Mouse (Mus musculus) lung, embryonic 16.5 days (tissue): ENCODE measurements around the gene Tbc1d2. TPM values are rescaled to one million over a fixed set of nuclear protein-coding genes. Genes with fewer than 3 reads are reported as not detected.

Experiments
- ATAC-seq: fragments of 200-750 bp; cut with Nextera tagmentation; 2 replicates; pipeline ENCODE4 v1.8.0; 2017; ENCODE audit warnings: low read depth, mild to moderate bottlenecking, moderate library complexity
- H3K27ac ChIP-seq: fragments of 300-500 bp; sonication (generic); 2 replicates; pipeline ENCODE4 v1.5.1; 2014; ENCODE audit warnings: mild to moderate bottlenecking, control low read depth, low read length
- H3K27me3 ChIP-seq: fragments of 300-500 bp; sonication (generic); 2 replicates; pipeline ENCODE4 v1.6.1; 2014; ENCODE audit warnings: low read depth, low read length, mixed read lengths; ENCODE audit not compliant: control insufficient read depth, insufficient read depth
- H3K36me3 ChIP-seq: fragments of 300-500 bp; sonication (generic); 2 replicates; pipeline ENCODE4 v1.6.1; 2014; ENCODE audit warnings: low read length; ENCODE audit not compliant: control insufficient read depth, insufficient read depth
- H3K4me1 ChIP-seq: fragments of 300-500 bp; sonication (generic); replicated peaks from 2 replicates; pipeline ENCODE4 v1.6.1; 2014; ENCODE audit warnings: low read length, mixed read lengths; ENCODE audit not compliant: control insufficient read depth, insufficient read depth
- H3K4me2 ChIP-seq: fragments of 300-500 bp; sonication (generic); 2 replicates; pipeline ENCODE4 v1.6.1; 2014; ENCODE audit warnings: low read depth, low read length, control low read depth
- H3K4me3 ChIP-seq: fragments of 300-500 bp; sonication (generic); 2 replicates; pipeline ENCODE4 v1.5.1; 2014; ENCODE audit warnings: mild to moderate bottlenecking, low read length, control low read depth
- H3K9ac ChIP-seq: fragments of 300-500 bp; sonication (generic); 2 replicates; pipeline ENCODE4 v1.6.1; 2014; ENCODE audit warnings: low read length, control low read depth
- H3K9me3 ChIP-seq: fragments of 300-500 bp; sonication (generic); 2 replicates; pipeline ENCODE4 v1.6.1; 2016; ENCODE audit warnings: low read length; ENCODE audit not compliant: control insufficient read depth
- WGBS: fragments of 180-500 bp; shearing (Covaris S2); extraction: QIAGEN DNeasy Blood & Tissue Kit; methylation state at CpG from one replicate; pipeline ENCODE4 v1.1.7; 2014; 5-methylcytosine and 5-hydroxymethylcytosine counted together
- polyA plus RNA-seq: library from polyadenylated mRNA; unstranded; fragments of >200 nt; fragmentation: Nextera tagmentation; extraction: Ambion mirVana; gene quantifications from 2 replicates; pipeline ENCODE4 v1.2.1, GENCODE M21; 2015

The Tbc1d2 gene
- polyA plus RNA-seq, 1 experiment from 2014 or later, result 4.2 TPM

- Histone ChIP-seq H3K9ac (no peak overlapping the region), H3K36me3 (no peaks in the 10 kb centered on the region), H3K4me1 (no peaks in the 10 kb centered on the region), H3K27ac (no peak overlapping the region), H3K27me3 (no peaks in the 10 kb centered on the region), H3K9me3 (no peaks in the 10 kb centered on the region), H3K4me3 (no peak overlapping the region), H3K4me2 (no peak overlapping the region)
- WGBS, result 72% methylated on average over 14 of the region's 14 CpGs
- ATAC-seq, result no peak
Observed at GRCm38 (mm10) chr4:46560069-46560705, 89.8 kb downstream of the Tbc1d2 start.

GRCm38 (mm10) chr4:46558672-46559667, 91.0 kb downstream of the Tbc1d2 start:
- H3K4me1 ChIP-seq, result no peaks in the 10 kb centered on the region; the same call in 1 of the 2 replicates
- no peaks in the 10 kb centered on the region for H3K9me3 ChIP-seq
- no peak overlapping the region for H3K27ac ChIP-seq
- no peak overlapping the region for H3K4me3 ChIP-seq
- H3K36me3 ChIP-seq, result no peaks in the 10 kb centered on the region
- ATAC-seq, result no peak
- H3K4me2 ChIP-seq, result no peak overlapping the region
- 56% methylated on average over 22 of the region's 22 CpGs for WGBS
- no peaks in the 10 kb centered on the region for H3K27me3 ChIP-seq
- H3K9ac ChIP-seq, result no peak overlapping the region

GRCm38 (mm10) chr4:46556933-46557332, 93.1 kb downstream of the Tbc1d2 start:
- Histone ChIP-seq H3K4me2 (no peak overlapping the region), H3K36me3 (no peaks in the 10 kb centered on the region), H3K4me3 (no peak overlapping the region), H3K27ac (no peak overlapping the region), H3K27me3 (no peaks in the 10 kb centered on the region), H3K9me3 (no peaks in the 10 kb centered on the region), H3K9ac (no peak overlapping the region), H3K4me1 (peaks cover 5% of the 10 kb centered on the region)
- whole genome bisulfite sequencing, result 69% methylated on average over 3 of the region's 3 CpGs
- ATAC-seq, result no peak

- no peak overlapping the region for H3K4me3 ChIP-seq
- peaks cover 5% of the 10 kb centered on the region for H3K4me1 ChIP-seq
- no peaks in the 10 kb centered on the region for H3K36me3 ChIP-seq
- H3K27ac ChIP-seq, result no peak overlapping the region
- H3K9ac ChIP-seq, result no peak overlapping the region
- 76% methylated on average over 9 of the region's 9 CpGs for WGBS
- H3K27me3 ChIP-seq, result no peaks in the 10 kb centered on the region
- H3K4me2 ChIP-seq, result no peak overlapping the region
- ATAC-seq, result peak; percentile 26; the same call in 1 of the 2 replicates
- H3K9me3 ChIP-seq, result no peaks in the 10 kb centered on the region; the same call in 1 of the 2 replicates
Observed at GRCm38 (mm10) chr4:46555762-46556161, 94.2 kb downstream of the Tbc1d2 start.

Other genes with a start within 250 kb of the Tbc1d2 start
- gene Hemgn, start 236.7 kb downstream of the Tbc1d2 start, polyA plus RNA-seq, result 1.1 and 4.3 TPM in 2 replicates
- gene Anp32b, start 199.3 kb downstream of the Tbc1d2 start, polyA plus RNA-seq, result 213 and 244 TPM in 2 replicates
- 75.8 and 77.0 TPM in 2 replicates for gene Nans, start 161.0 kb downstream of the Tbc1d2 start, polyA plus RNA-seq
- 3.4 and 4.2 TPM in 2 replicates for gene Trim14, start 114.1 kb downstream of the Tbc1d2 start, polyA plus RNA-seq
- 5.2 TPM in 2 replicates for gene Coro2a, start 48.0 kb downstream of the Tbc1d2 start, polyA plus RNA-seq